Mouse (Mus musculus) kidney, adult 2 months (tissue): Measurements from ENCODE around the gene Pus3.
"Not testable (repeated sequence)": the region's sequence is repeated elsewhere in the genome, so short reads cannot be mapped to it uniquely, and the experiment has no call there.

Source experiments
- CTCF ChIP-seq: fragments of 200-500 bp; conservative IDR thresholded peaks from 2 replicates; pipeline ENCODE4 v1.5.1; 2011; ENCODE audit warnings: low read depth, mild to moderate bottlenecking, control low read depth, low read length, moderate library complexity, mixed read lengths; ENCODE audit not compliant: insufficient read depth, insufficient read length
- POLR2A ChIP-seq: fragments of 200-500 bp; IDR thresholded peaks from one replicate; pipeline ENCODE4 v1.6.1; 2011; ENCODE audit warnings: low read depth, low read length, control low read depth

- TF ChIP-seq POLR2A, CTCF: not testable (repeated sequence)
Measured at GRCm38 (mm10) chr9:35616784-35617183, 58.4 kb downstream of the Pus3 start.
